Mouse (Mus musculus): Measurements from ENCODE around the gene Gm12886.

DNA sequence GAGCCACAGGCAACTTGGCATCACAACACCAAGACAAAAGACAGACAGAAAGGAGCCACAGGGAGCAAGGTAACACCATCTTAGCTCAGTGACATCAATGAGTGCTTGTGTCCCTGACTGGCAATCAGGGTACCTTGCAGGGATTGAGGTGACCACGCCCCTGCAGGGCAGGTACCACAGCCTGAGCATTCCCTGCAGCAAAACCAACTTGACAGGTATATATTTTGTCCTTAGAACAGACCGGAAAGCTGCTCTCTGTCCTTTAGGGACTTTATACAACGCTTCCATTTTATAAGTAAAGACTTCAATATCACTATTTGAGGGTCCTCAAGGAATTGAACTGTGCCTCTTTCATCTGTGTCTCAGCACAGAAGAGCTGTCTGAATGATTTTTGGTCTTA lies at the start of gene Gm12886:
- no peak for TF ChIP-seq CTCF (IDR thresholded peaks at IDR 0.05; ENCODE audit: insufficient read depth, low read length)
- no peak for TF ChIP-seq POLR2A (IDR thresholded peaks at IDR 0.05; ENCODE audit: borderline replicate concordance, extremely low read depth, low read depth, low read length)

Measured in lung, adult 2 months (tissue).